Mouse (Mus musculus) heart, embryonic 15.5 days (tissue): Measurements from ENCODE around the gene Emc6. TPM values are rescaled to one million over a fixed set of nuclear protein-coding genes. Genes with fewer than 3 reads are reported as not detected.

ENCODE experiments used
- ATAC-seq: fragments of 200-750 bp; cut with Nextera tagmentation; replicated peaks from 2 replicates; pipeline ENCODE4 v1.8.0; 2017; ENCODE audit warnings: low read depth, moderate TSS enrichment; ENCODE audit not compliant: insufficient number of reproducible peaks, insufficient read depth, low FRiP score
- H3K27ac ChIP-seq: fragments of 300-500 bp; sonication (generic); 2 replicates; pipeline ENCODE4 v1.5.1; 2015; ENCODE audit warnings: mild to moderate bottlenecking, inconsistent platforms
- H3K27me3 ChIP-seq: fragments of 300-500 bp; sonication (generic); 2 replicates; pipeline ENCODE4 v1.6.1; 2015; ENCODE audit warnings: inconsistent platforms
- H3K36me3 ChIP-seq: fragments of 300-500 bp; sonication (generic); 2 replicates; pipeline ENCODE4 v1.6.1; 2015; ENCODE audit warnings: mild to moderate bottlenecking, inconsistent platforms
- H3K4me1 ChIP-seq: fragments of 300-500 bp; sonication (generic); replicated peaks from 2 replicates; pipeline ENCODE4 v1.6.1; 2015; ENCODE audit warnings: inconsistent platforms
- H3K4me2 ChIP-seq: fragments of 300-500 bp; sonication (generic); 2 replicates; pipeline ENCODE4 v1.6.1; 2015; ENCODE audit warnings: inconsistent platforms, mild to moderate bottlenecking, moderate library complexity
- H3K4me3 ChIP-seq: fragments of 300-500 bp; sonication (generic); 2 replicates; pipeline ENCODE4 v1.5.1; 2015; ENCODE audit warnings: mild to moderate bottlenecking, inconsistent platforms
- H3K9ac ChIP-seq: fragments of 300-500 bp; sonication (generic); 2 replicates; pipeline ENCODE4 v1.6.1; 2015; ENCODE audit warnings: mild to moderate bottlenecking, inconsistent platforms
- H3K9me3 ChIP-seq: fragments of 300-500 bp; sonication (generic); replicated peaks from 2 replicates; pipeline ENCODE4 v1.6.1; 2016; ENCODE audit warnings: inconsistent platforms
- WGBS: fragments of 180-500 bp; shearing (Covaris S2); methylation state at CpG from one replicate; pipeline ENCODE4 v1.1.7; 2015; ENCODE audit warnings: mixed read lengths; 5-methylcytosine and 5-hydroxymethylcytosine counted together
- polyA plus RNA-seq: library from polyadenylated mRNA; unstranded; fragments of >200 nt; fragmentation: Nextera tagmentation; extraction: Ambion mirVana; gene quantifications from 2 replicates; pipeline ENCODE4 v1.2.1, GENCODE M21; 2015

Emc6 gene
- polyA plus RNA-seq, 1 experiment from 2014 or later: 98.9 TPM

- ATAC-seq: no peak
- Histone ChIP-seq H3K9me3 (no peaks in the 10 kb centered on the region), H3K9ac (no peak overlapping the region), H3K27ac (no peak overlapping the region), H3K4me2 (no peak overlapping the region), H3K4me3 (no peak overlapping the region), H3K27me3 (no peaks in the 10 kb centered on the region), H3K36me3 (no peaks in the 10 kb centered on the region), H3K4me1 (no peaks in the 10 kb centered on the region)
- 51% methylated on average over 7 of the region's 7 CpGs for WGBS
Measured at GRCm38 (mm10) chr11:73146975-73147365, 29.9 kb downstream of the Emc6 start.

GRCm38 (mm10) chr11:73146026-73146974, 30.5 kb downstream of the Emc6 start:
- 51% methylated on average over 11 of the region's 11 CpGs for WGBS
- no peak overlapping the region for H3K9ac ChIP-seq
- no peaks in the 10 kb centered on the region for H3K27me3 ChIP-seq
- ATAC-seq: no peak
- no peak overlapping the region for H3K4me2 ChIP-seq
- no peak overlapping the region for H3K27ac ChIP-seq
- H3K9me3 ChIP-seq: no peaks in the 10 kb centered on the region
- H3K4me3 ChIP-seq: no peak overlapping the region
- no peaks in the 10 kb centered on the region for H3K4me1 ChIP-seq
- no peaks in the 10 kb centered on the region for H3K36me3 ChIP-seq

GRCm38 (mm10) chr11:73144261-73144681, 32.6 kb downstream of the Emc6 start:
- H3K36me3 ChIP-seq: no peaks in the 10 kb centered on the region
- no peak overlapping the region for H3K4me2 ChIP-seq
- no peaks in the 10 kb centered on the region for H3K9me3 ChIP-seq
- H3K27ac ChIP-seq: no peak overlapping the region
- H3K4me3 ChIP-seq: no peak overlapping the region
- WGBS: 43% methylated on average over 1 of the region's 1 CpGs
- no peak for ATAC-seq
- H3K4me1 ChIP-seq: no peaks in the 10 kb centered on the region
- H3K9ac ChIP-seq: no peak overlapping the region
- H3K27me3 ChIP-seq: no peaks in the 10 kb centered on the region

GRCm38 (mm10) chr11:73137591-73138501, 39.0 kb downstream of the Emc6 start, which contains the start of gene Haspin:
Gene Haspin, minus strand, starts transcription at chr11:73138294.
- H3K4me3 ChIP-seq: peak within 1 kb of the TSS; percentile 94
- ATAC-seq: peak; percentile 91
- H3K27ac ChIP-seq: peak within 1 kb of the TSS; percentile 39; the same call in 1 of the 2 replicates
- WGBS: under 1% methylated on average over 83 of the region's 84 CpGs
- H3K9ac ChIP-seq: peak within 1 kb of the TSS; percentile 73
- peaks cover 39% of the 10 kb centered on the region for H3K4me1 ChIP-seq
- H3K9me3 ChIP-seq: no peaks in the 10 kb centered on the region
- H3K36me3 ChIP-seq: no peaks in the 10 kb centered on the region
- peak within 1 kb of the TSS; percentile 94 for H3K4me2 ChIP-seq
- no peaks in the 10 kb centered on the region for H3K27me3 ChIP-seq

GRCm38 (mm10) chr11:73137116-73137515, 39.7 kb downstream of the Emc6 start:
- no peaks in the 10 kb centered on the region for H3K27me3 ChIP-seq
- H3K4me1 ChIP-seq: peaks cover 39% of the 10 kb centered on the region
- 21% methylated on average over 11 of the region's 11 CpGs for WGBS
- no peaks in the 10 kb centered on the region for H3K9me3 ChIP-seq
- H3K4me3 ChIP-seq: peak overlapping the region; percentile 94
- H3K36me3 ChIP-seq: no peaks in the 10 kb centered on the region
- peak overlapping the region; percentile 39; the same call in 1 of the 2 replicates for H3K27ac ChIP-seq
- H3K9ac ChIP-seq: peak overlapping the region; percentile 73
- ATAC-seq: no peak
- H3K4me2 ChIP-seq: peak overlapping the region; percentile 94

GRCm38 (mm10) chr11:73136587-73136986, 40.2 kb downstream of the Emc6 start:
- peak overlapping the region; percentile 73 for H3K9ac ChIP-seq
- no peak for ATAC-seq
- no peaks in the 10 kb centered on the region for H3K9me3 ChIP-seq
- peak overlapping the region; percentile 94 for H3K4me3 ChIP-seq
- H3K27me3 ChIP-seq: no peaks in the 10 kb centered on the region
- WGBS: 66% methylated on average over 6 of the region's 6 CpGs
- H3K36me3 ChIP-seq: no peaks in the 10 kb centered on the region
- H3K27ac ChIP-seq: 0 out of 2 replicates have a peak overlapping the region, but pooled peaks have one; percentile 39
- H3K4me2 ChIP-seq: peak overlapping the region; percentile 94
- peaks cover 39% of the 10 kb centered on the region for H3K4me1 ChIP-seq

- 81% methylated on average over 5 of the region's 5 CpGs for WGBS
- no peaks in the 10 kb centered on the region for H3K9me3 ChIP-seq
- H3K36me3 ChIP-seq: no peaks in the 10 kb centered on the region
- H3K4me3 ChIP-seq: no peak overlapping the region
- H3K27me3 ChIP-seq: no peaks in the 10 kb centered on the region
- no peak for ATAC-seq
- H3K27ac ChIP-seq: no peak overlapping the region
- peak overlapping the region; percentile 94; the same call in 1 of the 2 replicates for H3K4me2 ChIP-seq
- H3K4me1 ChIP-seq: peaks cover 43% of the 10 kb centered on the region
- no peak overlapping the region for H3K9ac ChIP-seq
Measured at GRCm38 (mm10) chr11:73134222-73134621, 42.6 kb downstream of the Emc6 start.

- H3K27me3 ChIP-seq: no peaks in the 10 kb centered on the region
- H3K27ac ChIP-seq: no peak overlapping the region
- H3K4me3 ChIP-seq: no peak overlapping the region
- ATAC-seq: no peak
- no peak overlapping the region for H3K9ac ChIP-seq
- no peaks in the 10 kb centered on the region for H3K36me3 ChIP-seq
- H3K4me2 ChIP-seq: no peak overlapping the region
- H3K9me3 ChIP-seq: no peaks in the 10 kb centered on the region
- peaks cover 39% of the 10 kb centered on the region for H3K4me1 ChIP-seq
- WGBS: 87% methylated on average over 6 of the region's 6 CpGs
Measured at GRCm38 (mm10) chr11:73132999-73133398, 43.8 kb downstream of the Emc6 start.

- ATAC-seq: no peak
- WGBS: 68% methylated on average over 7 of the region's 7 CpGs
Measured at GRCm38 (mm10) chr11:73131020-73131419, 45.8 kb downstream of the Emc6 start.

GRCm38 (mm10) chr11:73126495-73126894, 50.3 kb downstream of the Emc6 start:
- Histone ChIP-seq H3K9ac (no peak overlapping the region), H3K9me3 (no peaks in the 10 kb centered on the region), H3K36me3 (no peaks in the 10 kb centered on the region), H3K27ac (no peak overlapping the region), H3K27me3 (no peaks in the 10 kb centered on the region), H3K4me3 (no peak overlapping the region), H3K4me1 (0 out of 2 replicates have a peak, but pooled peaks cover 4% of the 10 kb centered on the region), H3K4me2 (no peak overlapping the region)
- no peak for ATAC-seq
- WGBS: 88% methylated on average over 6 of the region's 6 CpGs

More at GRCm38 (mm10) chr11:73131020-73131419, 45.8 kb downstream of the Emc6 start:
- H3K36me3 ChIP-seq: no peaks in the 10 kb centered on the region
- H3K9ac ChIP-seq: no peak overlapping the region
- H3K27me3 ChIP-seq: no peaks in the 10 kb centered on the region
- H3K27ac ChIP-seq: no peak overlapping the region
- H3K9me3 ChIP-seq: no peaks in the 10 kb centered on the region
- H3K4me2 ChIP-seq: no peak overlapping the region
- H3K4me3 ChIP-seq: no peak overlapping the region
- H3K4me1 ChIP-seq: peaks cover 21% of the 10 kb centered on the region
